Mouse (Mus musculus): Measurements from ENCODE around the gene Dppa4.

Dppa4 gene

DNA sequence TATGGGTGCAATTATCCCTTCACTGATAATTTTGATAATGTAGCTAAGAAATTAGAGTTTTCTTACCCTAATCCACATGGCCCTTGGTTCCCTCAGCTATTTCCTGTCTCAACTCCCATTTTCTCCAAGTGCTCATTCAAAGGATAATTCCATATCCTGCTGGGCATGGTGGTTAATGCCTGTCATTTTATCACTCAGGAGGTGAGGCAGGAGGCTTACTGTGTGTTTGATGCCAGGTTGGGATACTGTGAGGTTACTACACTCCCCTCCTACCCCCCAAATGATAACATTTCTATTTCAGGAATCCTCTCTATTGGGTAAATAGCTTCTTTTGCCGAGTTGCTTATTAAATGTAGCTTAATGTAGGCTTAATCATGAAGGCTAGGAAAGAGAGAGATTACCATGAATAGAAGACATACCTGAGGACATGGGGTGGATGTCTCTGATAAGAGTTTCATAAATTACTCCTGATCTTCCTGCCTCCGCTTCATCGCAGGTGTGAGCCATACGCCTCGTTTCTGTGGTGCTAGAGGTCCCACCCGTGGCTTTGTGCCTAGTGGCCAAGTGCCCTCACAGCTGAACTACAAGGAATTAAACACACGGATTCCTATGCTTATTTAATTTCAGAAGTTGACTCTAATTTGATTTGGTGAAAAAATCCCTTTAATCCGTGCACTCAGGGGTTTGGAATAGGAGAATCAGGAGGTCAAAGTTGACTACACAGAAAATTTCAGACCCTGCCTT is 40.2 kb downstream of the Dppa4 start:
- no peak for DNase-seq (ENCODE audit: low spot score in 2 of 2)

- no peak for DNase-seq (ENCODE audit: low spot score in 2 of 2)
These were observed 43.4 kb downstream of the Dppa4 start for GRCm38 (mm10) chr16:48326903-48327302.

DNA sequence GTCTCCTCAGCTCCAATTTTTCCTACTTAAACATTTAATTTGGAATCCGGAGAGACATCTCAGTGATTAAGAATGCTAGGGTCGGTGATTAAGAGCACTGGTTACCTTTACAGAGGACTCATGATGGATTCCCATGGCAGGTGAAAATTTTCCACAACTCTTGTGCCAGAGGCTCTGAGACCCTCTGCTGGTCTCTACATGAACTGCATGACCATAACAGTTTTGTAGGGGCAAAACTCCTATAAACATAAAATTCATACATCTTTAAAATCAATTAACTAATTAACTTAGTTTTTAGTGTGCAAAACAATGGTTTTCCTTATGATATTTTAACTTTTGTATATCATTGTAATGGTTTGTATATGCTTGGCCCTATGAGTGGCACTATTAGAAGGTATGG is 44.9 kb downstream of the Dppa4 start:
- no peak for DNase-seq (ENCODE audit: low spot score in 2 of 2)

DNA sequence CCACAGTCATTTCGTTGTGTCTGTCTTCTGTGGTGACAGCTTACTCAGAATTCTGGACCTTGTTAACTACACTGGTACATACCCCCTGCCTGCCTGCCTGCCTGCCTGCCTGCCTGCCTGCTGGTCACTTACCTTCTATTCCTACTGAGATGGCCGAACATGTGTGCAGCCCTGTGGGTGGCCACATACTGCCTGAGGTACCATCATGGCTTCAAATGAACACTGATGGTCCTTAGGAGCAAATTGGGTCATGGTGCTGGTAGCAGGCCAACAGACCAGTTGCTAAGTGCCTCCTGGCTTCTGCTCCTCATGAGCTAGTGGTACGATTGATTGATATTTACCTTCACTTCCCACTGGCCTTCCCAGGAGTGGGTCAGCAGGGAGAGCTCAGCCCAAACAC is 48.3 kb downstream of the Dppa4 start:
- DNase-seq (ENCODE audit: low spot score in 2 of 2), result no peak

- no peak for DNase-seq (ENCODE audit: low spot score in 2 of 2)
These were observed 51.8 kb downstream of the Dppa4 start for GRCm38 (mm10) chr16:48335326-48335725.
